Mouse (Mus musculus) kidney, adult 2 months (tissue): ENCODE data around the gene Lrrc42. TPM values are rescaled to one million over a fixed set of nuclear protein-coding genes. Genes with fewer than 3 reads are reported as not detected.

Source experiments
- DNase-seq: peaks from one replicate; pipeline ENCODE4 v3.0.0; 2021
- H3K27ac ChIP-seq: fragments of 200-500 bp; 2 replicates; pipeline ENCODE4 v1.5.1; 2012; ENCODE audit warnings: low read depth, low read length, control low read depth, inconsistent platforms; ENCODE audit not compliant: insufficient read depth
- H3K27me3 ChIP-seq: fragments of 200-500 bp; replicated peaks from 2 replicates; pipeline ENCODE4 v1.6.1; 2012; ENCODE audit warnings: mild to moderate bottlenecking, moderate library complexity, low read length, inconsistent platforms; ENCODE audit not compliant: control insufficient read depth, insufficient read depth
- H3K36me3 ChIP-seq: fragments of 200-500 bp; 2 replicates; pipeline ENCODE4 v1.6.1; 2012; ENCODE audit warnings: mild to moderate bottlenecking, moderate library complexity, low read length, inconsistent platforms; ENCODE audit not compliant: control insufficient read depth, insufficient read depth
- H3K4me1 ChIP-seq: fragments of 200-500 bp; 2 replicates; pipeline ENCODE4 v1.6.1; 2011; ENCODE audit warnings: low read length; ENCODE audit not compliant: control insufficient read depth, insufficient read depth
- H3K4me3 ChIP-seq: fragments of 200-500 bp; 2 replicates; pipeline ENCODE4 v1.5.1; 2011; ENCODE audit warnings: mild to moderate bottlenecking, low read depth, low read length, control low read depth; ENCODE audit not compliant: insufficient read depth
- CTCF ChIP-seq: fragments of 200-500 bp; conservative IDR thresholded peaks from 2 replicates; pipeline ENCODE4 v1.5.1; 2011; ENCODE audit warnings: low read depth, mild to moderate bottlenecking, control low read depth, low read length, moderate library complexity, mixed read lengths; ENCODE audit not compliant: insufficient read depth, insufficient read length
- POLR2A ChIP-seq: fragments of 200-500 bp; IDR thresholded peaks from one replicate; pipeline ENCODE4 v1.6.1; 2011; ENCODE audit warnings: low read depth, low read length, control low read depth
- WGBS: fragments of 180-500 bp; shearing (Covaris S2); methylation state at CpG from one replicate; pipeline ENCODE4 v1.1.7; 2018; 5-methylcytosine and 5-hydroxymethylcytosine counted together
- polyA plus RNA-seq: library from polyadenylated mRNA; depleted of rRNA; stranded (reverse); fragments of >200 nt; gene quantifications from 2 replicates; pipeline ENCODE4 v1.2.3, GENCODE M21; 2012

Gene Lrrc42
- polyA plus RNA-seq, 1 experiment = 11.7 TPM

DNA sequence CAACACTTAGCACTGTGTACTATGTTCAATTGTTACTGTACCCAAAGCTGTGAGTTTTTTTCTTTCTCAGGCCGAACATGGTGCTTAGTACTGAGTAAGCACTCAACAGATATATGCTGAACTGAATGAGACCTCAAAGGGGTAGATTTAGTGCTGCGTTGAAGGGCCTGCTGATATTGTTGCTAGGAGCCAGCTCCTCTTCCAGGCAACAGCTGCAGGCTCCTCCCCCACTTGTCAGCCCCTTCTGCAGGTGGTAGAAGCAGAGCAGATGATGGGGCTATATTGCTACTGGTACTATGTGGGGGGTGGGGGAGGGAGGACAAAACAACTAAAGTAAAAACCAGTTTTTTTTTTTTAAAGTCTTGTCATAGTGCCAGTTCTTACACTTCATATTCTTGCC lies 3.9 kb downstream of the Lrrc42 start:
- Histone ChIP-seq H3K36me3 (no peaks in the 10 kb centered on the region), H3K27me3 (no peaks in the 10 kb centered on the region), H3K27ac (no peak overlapping the region), H3K4me3 (no peak overlapping the region), H3K4me1 (peaks cover 19% of the 10 kb centered on the region)
- DNase-seq = no peak
- WGBS = 51% methylated on average over 2 of the region's 2 CpGs
- TF ChIP-seq CTCF (no peak), POLR2A (no peak)

GRCm38 (mm10) chr4:107248061-107248460 lies 5.3 kb downstream of the Lrrc42 start:
- Histone ChIP-seq H3K27ac (no peak overlapping the region), H3K4me1 (peaks cover 16% of the 10 kb centered on the region), H3K4me3 (no peak overlapping the region), H3K27me3 (no peaks in the 10 kb centered on the region), H3K36me3 (no peaks in the 10 kb centered on the region)
- no peak for DNase-seq
- no peak for TF ChIP-seq CTCF
- no peak for TF ChIP-seq POLR2A
- WGBS = 79% methylated on average over 3 of the region's 3 CpGs

DNA sequence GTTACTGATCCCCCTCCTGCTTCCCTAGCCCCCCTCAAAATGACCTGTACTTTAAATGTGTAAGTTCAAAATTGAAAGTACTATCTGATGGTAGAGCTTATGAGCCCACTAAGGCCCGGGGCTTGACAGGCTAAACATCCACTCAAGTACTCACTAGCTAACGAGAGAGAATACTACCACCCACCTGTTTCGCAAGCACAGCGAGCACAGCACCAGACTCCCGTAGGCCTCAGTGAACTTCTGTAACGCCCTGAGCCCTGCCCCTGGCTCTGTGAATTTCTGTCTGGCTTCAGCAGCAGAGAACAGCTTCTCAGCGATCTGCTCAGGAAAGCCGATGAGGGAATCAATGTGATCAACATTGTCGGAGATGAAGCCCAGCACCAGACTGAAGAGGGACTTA lies 6.2 kb downstream of the Lrrc42 start:
- peaks cover 13% of the 10 kb centered on the region; the same call in 1 of the 2 replicates for H3K4me1 ChIP-seq
- no peak overlapping the region for H3K27ac ChIP-seq
- H3K4me3 ChIP-seq = no peak overlapping the region
- WGBS = 80% methylated on average over 9 of the region's 9 CpGs
- no peak for TF ChIP-seq POLR2A
- TF ChIP-seq CTCF = no peak
- no peaks in the 10 kb centered on the region for H3K27me3 ChIP-seq
- no peaks in the 10 kb centered on the region; the same call in 1 of the 2 replicates for H3K36me3 ChIP-seq
- DNase-seq = no peak

DNA sequence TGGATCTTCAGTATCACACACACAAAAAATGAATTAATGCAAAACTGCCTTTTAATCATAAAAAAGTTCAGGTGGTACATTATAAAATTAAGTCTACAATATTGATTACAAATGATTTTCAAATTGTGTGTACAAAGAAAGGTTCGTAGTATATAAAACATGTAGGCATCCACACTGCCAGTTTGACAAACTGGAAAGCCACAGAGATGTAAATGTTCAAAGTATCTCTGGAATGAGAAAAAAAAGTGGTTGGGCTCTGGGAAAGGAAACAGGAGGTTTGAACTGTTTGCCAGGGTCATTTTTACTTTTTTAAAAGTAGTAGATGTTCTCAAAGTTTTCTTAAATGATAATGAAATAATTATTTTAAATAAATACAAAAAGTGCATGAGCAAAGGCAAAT lies 7.3 kb downstream of the Lrrc42 start:
- H3K4me1 ChIP-seq = peaks cover 11% of the 10 kb centered on the region; the same call in 1 of the 2 replicates
- no peak for TF ChIP-seq POLR2A
- TF ChIP-seq CTCF = no peak
- H3K36me3 ChIP-seq = no peaks in the 10 kb centered on the region; the same call in 1 of the 2 replicates
- DNase-seq = no peak
- no peak overlapping the region for H3K27ac ChIP-seq
- H3K27me3 ChIP-seq = no peaks in the 10 kb centered on the region
- H3K4me3 ChIP-seq = no peak overlapping the region
- WGBS = 48% methylated on average over 1 of the region's 1 CpGs

- TF ChIP-seq CTCF (no peak), POLR2A (no peak)
- H3K4me3 ChIP-seq = no peak overlapping the region
- H3K27me3 ChIP-seq = no peaks in the 10 kb centered on the region
- 14% methylated on average over 2 of the region's 2 CpGs for WGBS
- H3K36me3 ChIP-seq = no peaks in the 10 kb centered on the region; the same call in 1 of the 2 replicates
- DNase-seq = peak; percentile 58
- H3K4me1 ChIP-seq = peaks cover 10% of the 10 kb centered on the region; the same call in 1 of the 2 replicates
- no peak overlapping the region; the same call in 1 of the 2 replicates for H3K27ac ChIP-seq
Observed at GRCm38 (mm10) chr4:107245368-107245767, 8.0 kb downstream of the Lrrc42 start.

- Histone ChIP-seq H3K27me3 (no peaks in the 10 kb centered on the region), H3K4me3 (no peak overlapping the region), H3K4me1 (peaks cover 3% of the 10 kb centered on the region; the same call in 1 of the 2 replicates), H3K27ac (peak overlapping the region; percentile 39; the same call in 1 of the 2 replicates), H3K36me3 (no peaks in the 10 kb centered on the region; the same call in 1 of the 2 replicates)
- peak; percentile 32 for DNase-seq
- WGBS = 56% methylated on average over 6 of the region's 6 CpGs
- TF ChIP-seq POLR2A = no peak
- no peak for TF ChIP-seq CTCF
Observed at GRCm38 (mm10) chr4:107243365-107244333, 9.7 kb downstream of the Lrrc42 start.

DNA sequence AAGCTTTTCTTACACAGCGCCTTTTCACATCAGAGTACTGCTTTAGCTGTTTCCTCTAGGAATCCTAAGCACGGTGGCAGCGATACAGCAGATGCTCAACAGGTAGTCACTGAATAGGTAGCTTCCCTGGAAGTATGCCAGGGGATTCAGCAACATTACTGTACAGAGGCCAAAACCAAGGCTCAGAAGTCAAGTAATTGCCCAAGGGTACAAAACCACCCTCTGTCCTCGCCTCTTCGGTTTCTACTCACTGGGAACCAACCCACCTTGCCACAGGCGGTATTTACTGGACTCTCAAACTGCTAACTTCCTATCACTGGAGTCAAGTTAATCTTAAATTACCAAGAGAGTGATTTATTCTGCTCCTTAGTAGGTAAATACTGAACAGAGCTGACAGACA lies 13.1 kb downstream of the Lrrc42 start:
- no peak for DNase-seq
- H3K36me3 ChIP-seq = no peaks in the 10 kb centered on the region; the same call in none of the 2 replicates
- no peak overlapping the region for H3K27ac ChIP-seq
- H3K4me1 ChIP-seq = peaks cover under 1% of the 10 kb centered on the region; the same call in 1 of the 2 replicates
- H3K27me3 ChIP-seq = no peaks in the 10 kb centered on the region
- no peak for TF ChIP-seq POLR2A
- TF ChIP-seq CTCF = no peak
- WGBS = 85% methylated on average over 6 of the region's 6 CpGs
- no peak overlapping the region for H3K4me3 ChIP-seq

DNA sequence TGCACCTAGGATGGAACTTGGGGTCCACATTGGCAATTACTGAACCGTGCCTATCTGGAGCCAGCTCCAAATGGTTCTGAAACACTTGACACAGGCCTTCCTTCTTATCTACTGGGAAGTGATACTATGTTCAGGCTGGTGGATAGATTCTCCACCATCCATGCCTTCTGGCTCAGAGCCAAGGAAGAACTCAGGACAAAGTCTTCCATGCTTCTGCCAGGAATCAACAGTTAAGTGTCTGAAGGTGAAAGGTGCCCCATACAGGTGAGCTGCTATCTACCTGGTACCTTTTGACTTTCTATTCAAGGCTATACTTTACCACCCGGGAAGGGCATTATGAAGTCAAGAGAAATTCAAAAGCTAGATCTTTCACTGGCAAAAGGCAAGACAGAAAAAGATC lies 15.1 kb downstream of the Lrrc42 start:
- WGBS = 97% methylated on average over 2 of the region's 2 CpGs
- Histone ChIP-seq H3K4me3 (no peak overlapping the region), H3K4me1 (no peaks in the 10 kb centered on the region), H3K27ac (no peak overlapping the region), H3K27me3 (no peaks in the 10 kb centered on the region), H3K36me3 (no peaks in the 10 kb centered on the region; the same call in none of the 2 replicates)
- TF ChIP-seq CTCF (no peak), POLR2A (no peak)
- no peak for DNase-seq
